Mouse (Mus musculus) hematopoietic stem cell, adult 5-6 weeks (primary cell): ENCODE results near the gene Serpina7. TPM values are rescaled to one million over a fixed set of nuclear protein-coding genes. Genes with fewer than 3 reads are reported as not detected.

Experiments used
- ATAC-seq, 2 experiments: fragments of 125-278 bp in 1 of 2; replicated peaks in 1 of 2; 2 replicates each; pipeline ENCODE4 v1.8.0; 2016 to 2017; ENCODE audit warnings: inconsistent platforms in 2 of 2, mild to moderate bottlenecking in 2 of 2, moderate number of reproducible peaks in 2 of 2, low read depth in 1 of 2, moderate TSS enrichment in 1 of 2; ENCODE audit not compliant: low FRiP score in 2 of 2, poor library complexity in 2 of 2, severe bottlenecking in 2 of 2, insufficient read depth in 1 of 2, low TSS enrichment in 1 of 2
- total RNA-seq: library from RNA; stranded (forward); fragments of 172-1452, 232-1000 nt; gene quantifications from 2 replicates; pipeline ENCODE4 v1.2.3, GENCODE M21; 2017

Serpina7 gene
- not detected in 2 replicates for total RNA-seq

- no peak for ATAC-seq
Measured at GRCm38 (mm10) chrX:139085077-139085476, at the start of gene Serpina7. Gene Serpina7, minus strand, starts transcription at chrX:139085236.

DNA sequence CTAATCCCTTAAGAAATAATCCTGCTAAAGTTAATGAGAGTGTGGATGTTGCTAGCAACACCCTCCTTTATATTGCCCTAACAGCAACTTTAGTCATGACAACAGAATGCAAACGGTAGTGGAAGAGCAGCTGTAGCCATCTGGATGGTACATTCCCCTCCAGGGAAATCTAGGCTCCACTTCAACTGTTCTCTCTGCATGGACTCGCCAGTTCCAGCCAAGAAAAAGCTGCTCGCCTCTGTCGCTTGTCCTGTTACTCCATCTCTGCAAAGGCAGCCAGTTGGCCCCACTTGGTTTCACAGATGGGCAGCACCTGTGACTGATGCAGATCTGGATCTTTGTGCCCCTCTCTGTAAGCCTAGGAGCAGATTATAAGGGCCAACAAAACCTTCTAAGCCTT lies 49.0 kb upstream of the Serpina7 start:
- no peak for ATAC-seq

- ATAC-seq: no peak
Measured at GRCm38 (mm10) chrX:139097197-139097596, 12.2 kb upstream of the Serpina7 start.

DNA sequence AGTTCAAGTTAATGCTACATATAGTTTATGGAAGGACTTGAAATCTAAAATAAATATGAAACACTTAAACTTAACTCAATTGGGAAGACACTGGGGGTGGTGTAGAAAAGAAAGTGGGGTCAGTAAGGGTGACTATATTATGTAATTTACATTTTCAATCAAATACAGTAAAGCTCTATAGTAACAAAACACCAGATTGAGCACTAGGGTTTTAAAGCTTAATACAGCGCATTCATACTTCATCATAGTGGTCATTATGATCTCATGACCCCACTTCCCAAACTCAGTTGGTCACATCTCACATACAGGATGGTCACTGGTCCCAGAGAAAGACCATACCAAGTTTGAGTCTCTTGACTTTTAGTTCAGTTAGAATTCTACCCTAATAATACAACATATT lies 907 bp upstream of the Serpina7 start, which contains the start of gene 4930513O06Rik:
Gene 4930513O06Rik (plus strand): TSS at position 301 of the 400 bp plus-strand sequence.
- no peak for ATAC-seq

- ATAC-seq: no peak
Measured at GRCm38 (mm10) chrX:139078493-139078892, 6.5 kb downstream of the Serpina7 start.

- ATAC-seq: no peak
Measured at GRCm38 (mm10) chrX:139064078-139064477, 21.0 kb downstream of the Serpina7 start.

- ATAC-seq: no peak
Measured at GRCm38 (mm10) chrX:139053149-139053548, 31.9 kb downstream of the Serpina7 start.

DNA sequence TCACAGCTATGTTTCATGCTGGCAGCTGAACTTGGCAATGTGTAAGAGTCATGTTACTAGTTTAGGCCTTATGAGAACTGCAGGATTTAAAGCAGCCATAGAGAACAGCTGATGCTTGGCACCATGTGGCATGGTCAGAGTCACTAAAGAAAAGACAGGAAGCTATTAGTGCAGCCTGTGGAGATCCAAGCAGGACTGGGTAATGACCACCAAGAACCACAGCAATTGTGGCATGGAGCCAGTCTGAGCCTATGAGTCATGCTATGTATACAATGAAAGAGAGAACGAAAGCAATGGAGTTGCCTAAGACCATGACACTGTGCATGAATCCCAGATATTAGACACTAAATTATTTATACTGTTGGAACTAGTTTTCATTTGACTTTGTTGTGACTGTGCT lies 33.1 kb downstream of the Serpina7 start:
- no peak for ATAC-seq

DNA sequence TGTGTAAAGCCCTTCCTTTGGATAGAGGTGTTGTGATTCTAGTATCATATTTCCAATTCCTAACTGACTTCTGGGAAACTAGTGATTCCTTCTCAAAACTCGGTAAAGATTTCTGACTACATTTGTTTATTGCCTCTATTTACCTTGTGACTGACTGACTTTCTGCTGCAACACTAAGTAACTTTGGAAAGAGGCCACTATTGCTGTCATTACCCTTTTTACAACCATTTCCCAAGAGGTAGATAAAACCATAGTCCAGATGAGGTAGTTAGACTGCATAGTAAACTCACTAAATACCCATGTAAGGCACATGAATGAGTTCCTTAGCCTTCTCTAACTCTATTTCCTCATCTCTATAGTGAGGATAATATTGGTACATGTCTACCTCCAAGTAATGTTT lies 43.9 kb downstream of the Serpina7 start:
- no peak for ATAC-seq

- ATAC-seq: no peak
Measured at GRCm38 (mm10) chrX:139039314-139039713, 45.7 kb downstream of the Serpina7 start.

GRCm38 (mm10) chrX:139037666-139038065 lies 47.4 kb downstream of the Serpina7 start:
- ATAC-seq: no peak

Other genes starting within 250 kb of the Serpina7 start
- 1.9 and 2.9 TPM in 2 replicates for gene Nrk, start 170.8 kb downstream of the Serpina7 start, total RNA-seq
- not detected in 2 replicates for gene 4930513O06Rik, start 1.0 kb upstream of the Serpina7 start, total RNA-seq
- not detected in 2 replicates for gene 4933428M09Rik, start 94.0 kb upstream of the Serpina7 start, total RNA-seq
- 0.31 and 1.2 TPM in 2 replicates for gene Mum1l1, start 124.8 kb upstream of the Serpina7 start, total RNA-seq
- not detected in 2 replicates for gene Trap1a, start 248.4 kb upstream of the Serpina7 start, total RNA-seq